In the genomic region with DNA sequence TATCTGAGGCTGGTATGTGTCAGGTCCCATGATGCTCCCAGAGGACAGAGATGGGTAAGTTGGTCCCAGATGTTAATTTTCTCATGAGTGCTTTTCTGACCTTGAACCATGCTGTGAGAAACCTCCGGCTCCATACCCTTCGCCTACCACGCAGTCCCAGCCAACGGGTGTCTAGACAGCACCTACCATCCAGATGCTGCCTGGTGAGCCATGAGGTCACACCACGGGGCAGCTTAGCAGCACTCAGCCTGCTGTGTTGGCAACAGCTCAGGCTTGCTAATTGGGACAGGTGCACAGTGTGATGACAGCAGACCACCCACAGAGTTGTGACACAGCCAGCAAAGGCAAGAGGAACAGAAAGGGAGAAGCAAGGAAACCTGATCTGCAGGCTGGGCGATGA, we compare ENCODE assay signal across 10 mouse cellular contexts.
DNase-seq lines count a peak whose midpoint lies in the region; ATAC-seq lines count a peak whose summit lies in the region.
"Had no signal": no experiment of that assay in that cellular context is flagged by ENCODE, and none has a peak within 500 bp of the region (broad histone marks: within the 10 kb centered on the region; RNA-seq: fewer than 3 reads in every experiment).

No protein-coding gene starts in this region.

- DNase-seq in liver, embryonic 11.5 days (ENCODE audit: low spot score): peak; percentile 32
- peak; percentile 34 for DNase-seq in cerebellum, adult 8-10 months
- DNase-seq in forelimb bud, embryonic 11.5 days (ENCODE audit: low read depth, low spot score): peak; percentile 43
- no peak for DNase-seq in layer of hippocampus, postnatal 14 days (ENCODE audit: low spot score in 2 of 2)
- no peak for DNase-seq in adrenal gland, adult 18-20 months (ENCODE audit: low spot score in 2 of 2)
- DNase-seq in urinary bladder, adult 18-20 months (ENCODE audit: low spot score in 2 of 2): no peak
- DNase-seq: right cerebral cortex, adult 18-20 months had no signal

- H3K27ac ChIP-seq in liver, embryonic 11.5 days (ENCODE audit: low read depth, low read length): no peak overlapping the region
- no peak overlapping the region for H3K27ac ChIP-seq in liver, embryonic 12.5 days

- H3K9me3 ChIP-seq in liver, embryonic 11.5 days (ENCODE audit: control insufficient read depth, low read length): no peaks in the 10 kb centered on the region
- no peaks in the 10 kb centered on the region for H3K9me3 ChIP-seq in liver, embryonic 12.5 days (replicated peaks)

- H3K9ac ChIP-seq in liver, embryonic 11.5 days (ENCODE audit: low read depth, low read length): no peak overlapping the region
- no peak overlapping the region for H3K9ac ChIP-seq in liver, embryonic 12.5 days

- no peaks in the 10 kb centered on the region for H3K27me3 ChIP-seq in liver, embryonic 11.5 days (replicated peaks; ENCODE audit: control insufficient read depth, insufficient read depth, low read length)
- no peaks in the 10 kb centered on the region for H3K27me3 ChIP-seq in liver, embryonic 12.5 days (replicated peaks)

- H3K4me1 ChIP-seq in liver, embryonic 11.5 days (replicated peaks; ENCODE audit: control insufficient read depth, insufficient read depth, low read length): peaks cover 3% of the 10 kb centered on the region; the same call in 1 of the 2 replicates
- no peaks in the 10 kb centered on the region for H3K4me1 ChIP-seq in liver, embryonic 12.5 days

- 46% methylated on average over 6 of the region's 6 CpGs for WGBS in liver, embryonic 11.5 days
- 46% methylated on average over 6 of the region's 6 CpGs for WGBS in liver, embryonic 12.5 days (ENCODE audit: insufficient replicate concordance)

- no peak overlapping the region for H3K4me3 ChIP-seq in liver, embryonic 11.5 days (ENCODE audit: low read depth, low read length)
- H3K4me3 ChIP-seq in liver, embryonic 12.5 days: no peak overlapping the region

- H3K36me3 ChIP-seq in liver, embryonic 11.5 days (ENCODE audit: control insufficient read depth, insufficient read depth, low read length): no peaks in the 10 kb centered on the region
- H3K36me3 ChIP-seq in liver, embryonic 12.5 days: no peaks in the 10 kb centered on the region

- no peak overlapping the region for H3K4me2 ChIP-seq in liver, embryonic 11.5 days
- H3K4me2 ChIP-seq in liver, embryonic 12.5 days: no peak overlapping the region

- ATAC-seq in liver, embryonic 11.5 days (replicated peaks; ENCODE audit: low FRiP score): no peak
- no peak for ATAC-seq in liver, embryonic 12.5 days
- ATAC-seq in monocyte, adult 5-6 weeks (replicated peaks; ENCODE audit: insufficient number of reproducible peaks, low FRiP score, low TSS enrichment, poor library complexity, severe bottlenecking): 0 out of 2 replicates have a peak, but pooled peaks have one; percentile 40
- ATAC-seq: activated CD4-positive, CD25-positive, alpha-beta regulatory T cell, adult 4 months had no signal

Comparison
In these comparisons a context has a peak if more than half of its experiments do, and no peak if none do; other contexts are left out.
1. DNase-seq: peak in liver, embryonic 11.5 days (single experiment), cerebellum, adult 8-10 months (single experiment) and forelimb bud, embryonic 11.5 days (single experiment); none in layer of hippocampus, postnatal 14 days (0 of 2), adrenal gland, adult 18-20 months (0 of 2) and urinary bladder, adult 18-20 months (0 of 2).